ENCODE assay signal across 8 mouse cellular contexts in the genomic region with DNA sequence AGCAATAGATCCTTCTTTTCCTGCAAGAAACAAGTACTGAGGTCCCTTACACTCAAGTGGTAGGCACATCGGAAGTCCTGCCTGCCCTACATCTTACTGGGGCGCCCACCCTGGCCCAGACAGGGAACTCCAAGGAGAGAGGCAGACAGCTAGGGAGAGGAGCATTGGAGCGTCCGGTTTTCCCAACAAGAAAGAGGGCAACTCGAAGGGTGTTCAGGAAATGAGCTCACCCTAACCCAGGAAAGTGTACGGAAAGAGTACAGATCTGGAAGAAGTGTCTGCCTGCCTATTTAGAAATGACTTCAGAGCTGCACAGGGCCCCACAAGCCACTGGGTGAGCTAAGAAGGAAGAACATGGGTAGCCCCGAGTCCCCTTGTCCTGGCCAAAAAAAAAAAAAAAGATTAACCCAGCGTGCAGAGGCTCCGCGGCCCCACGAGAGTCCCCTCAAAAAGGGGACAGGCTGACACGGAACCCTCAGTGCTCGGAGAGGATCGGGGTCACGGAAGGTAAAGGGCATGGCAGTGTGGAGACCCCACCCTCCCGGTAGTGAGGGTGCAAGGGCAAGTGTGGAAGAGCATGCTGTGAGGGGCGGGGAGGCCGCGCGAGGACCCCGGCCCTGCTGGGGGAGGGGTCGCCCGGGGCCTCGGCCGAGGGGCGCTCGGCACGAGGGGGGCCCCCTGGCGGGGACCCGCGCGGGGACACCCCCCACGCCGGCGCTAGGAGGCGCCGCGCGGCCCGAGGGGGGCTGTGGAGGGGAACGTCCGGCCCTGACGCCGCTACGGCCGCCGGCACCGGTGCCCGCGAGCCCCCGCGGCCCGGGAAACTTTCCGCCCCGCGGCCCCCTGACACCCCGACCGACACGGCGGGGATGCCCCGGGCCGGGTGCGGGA. TPM values are rescaled to one million over a fixed set of nuclear protein-coding genes. Genes with fewer than 3 reads are reported as not detected.
DNase-seq lines count a peak whose midpoint lies in the region; ATAC-seq and TF ChIP-seq lines count a peak whose summit lies in the region.

No protein-coding gene starts in this region.

- H3K4me3 ChIP-seq in embryonic facial prominence, embryonic 10.5 days: peak overlapping the region; percentile 83
- peak overlapping the region; percentile 85 for H3K4me3 ChIP-seq in heart, embryonic 13.5 days
- peak overlapping the region; percentile 85 for H3K4me3 ChIP-seq in kidney, postnatal 0 days (replicated peaks; ENCODE audit: low read depth, low read length)

- peak; percentile 19 to 29 for DNase-seq in CD8-positive naive resting alpha-beta T cell, adult 2 months (ENCODE audit: low read depth in 2 of 2, low spot score in 2 of 2)
- DNase-seq in ZHBTc4 (ENCODE audit: low read depth, low spot score): peak; percentile 31
- peak; percentile 70 for DNase-seq in embryonic facial prominence, embryonic 10.5 days (ENCODE audit: low spot score)
- DNase-seq in kidney, postnatal 0 days (ENCODE audit: low spot score): peak; percentile 52
- peak; percentile 65 for DNase-seq in lung, postnatal 10 days
- DNase-seq in skeletal muscle tissue, adult 2 months (ENCODE audit: low read depth, low spot score): peak; percentile 18

- peak overlapping the region; percentile 89 for H3K27ac ChIP-seq in embryonic facial prominence, embryonic 10.5 days (replicated peaks)
- peak overlapping the region; percentile 88 for H3K27ac ChIP-seq in heart, embryonic 13.5 days (replicated peaks)
- H3K27ac ChIP-seq in kidney, postnatal 0 days: peak overlapping the region; percentile 72

- 2% methylated on average over 63 of the region's 63 CpGs for WGBS in embryonic facial prominence, embryonic 10.5 days
- 3% methylated on average over 52 of the region's 63 CpGs for WGBS in heart, embryonic 13.5 days
- WGBS in kidney, postnatal 0 days: under 1% methylated on average over 51 of the region's 63 CpGs

- peak overlapping the region; percentile 95 for H3K9ac ChIP-seq in heart, embryonic 13.5 days
- peak overlapping the region; percentile 94 for H3K9ac ChIP-seq in kidney, postnatal 0 days (ENCODE audit: low read depth, low read length)

- H3K27me3 ChIP-seq in embryonic facial prominence, embryonic 10.5 days (replicated peaks; ENCODE audit: low read depth, poor library complexity, severe bottlenecking): no peaks in the 10 kb centered on the region
- no peaks in the 10 kb centered on the region for H3K27me3 ChIP-seq in heart, embryonic 13.5 days (replicated peaks)
- no peaks in the 10 kb centered on the region for H3K27me3 ChIP-seq in kidney, postnatal 0 days (ENCODE audit: insufficient read depth, low read length)

- ATAC-seq in heart, embryonic 13.5 days (ENCODE audit: extremely low read depth, insufficient number of reproducible peaks, low FRiP score, low TSS enrichment): no peak
- ATAC-seq in kidney, postnatal 0 days (replicated peaks; ENCODE audit: low FRiP score, low read depth): no peak
- no peak for ATAC-seq in erythroid progenitor cell, adult 5-6 weeks (replicated peaks; ENCODE audit: low FRiP score, poor library complexity, severe bottlenecking)

- H3K4me1 ChIP-seq in embryonic facial prominence, embryonic 10.5 days: peaks cover 18% of the 10 kb centered on the region
- peaks cover 37% of the 10 kb centered on the region for H3K4me1 ChIP-seq in heart, embryonic 13.5 days
- H3K4me1 ChIP-seq in kidney, postnatal 0 days (replicated peaks; ENCODE audit: insufficient read depth, low read length): no peaks in the 10 kb centered on the region

- TF ChIP-seq CTCF in kidney, postnatal 0 days (IDR thresholded peaks at IDR 0.05; ENCODE audit: low read depth): peak; percentile 4; the same call in 1 of the 2 replicates

- H3K4me2 ChIP-seq in heart, embryonic 13.5 days: peak overlapping the region; percentile 96
- H3K4me2 ChIP-seq in kidney, postnatal 0 days (ENCODE audit: low read length): peak overlapping the region; percentile 99

- H3K36me3 ChIP-seq in embryonic facial prominence, embryonic 10.5 days (replicated peaks): peaks cover 16% of the 10 kb centered on the region; the same call in 1 of the 2 replicates
- H3K36me3 ChIP-seq in heart, embryonic 13.5 days: peaks cover 6% of the 10 kb centered on the region
- H3K36me3 ChIP-seq in kidney, postnatal 0 days (ENCODE audit: insufficient read depth, low read length): no peaks in the 10 kb centered on the region

- no peaks in the 10 kb centered on the region for H3K9me3 ChIP-seq in embryonic facial prominence, embryonic 10.5 days
- no peaks in the 10 kb centered on the region for H3K9me3 ChIP-seq in heart, embryonic 13.5 days
- no peaks in the 10 kb centered on the region for H3K9me3 ChIP-seq in kidney, postnatal 0 days (replicated peaks; ENCODE audit: low read length)

RNA-seq across cellular contexts. Expression of a gene that starts 1.0 kb away (rescaled TPM):
- polyA plus RNA-seq in embryonic facial prominence, embryonic 10.5 days (2016; fragmentation: Nextera tagmentation; extraction: Ambion mirVana): 104 and 110 TPM in 2 replicates
- polyA plus RNA-seq in heart, embryonic 13.5 days (2015; fragmentation: Nextera tagmentation; extraction: Ambion mirVana): 118 and 142 TPM in 2 replicates
- 115 and 124 TPM in 2 replicates for polyA plus RNA-seq in kidney, postnatal 0 days (2015; fragmentation: Nextera tagmentation; extraction: Ambion mirVana)
- 67.5 and 120 TPM in 2 replicates for total RNA-seq in erythroid progenitor cell, adult 5-6 weeks (2015; ENCODE audit: low replicate concordance)
- total RNA-seq in erythroid progenitor cell, adult 5-6 weeks (2017; ENCODE audit: low replicate concordance): 13.5 and 41.5 TPM in 2 replicates

Comparison
In these comparisons a context has a peak if more than half of its experiments do, and no peak if none do; other contexts are left out.
1. DNase-seq: peak in every context shown above with its lines; median percentile 70 in embryonic facial prominence, embryonic 10.5 days; 65 in lung, postnatal 10 days; 52 in kidney, postnatal 0 days; 31 in ZHBTc4; 24 in CD8-positive naive resting alpha-beta T cell, adult 2 months; 18 in skeletal muscle tissue, adult 2 months.